Mouse (Mus musculus) cerebellum, adult 2 months (tissue): ENCODE data around the gene Ppp3ca.

Experiments used
- CTCF ChIP-seq: fragments of 200-500 bp; IDR thresholded peaks from 2 replicates; pipeline ENCODE4 v1.5.1; 2011; ENCODE audit warnings: low read depth, mild to moderate bottlenecking, control low read depth, low read length, moderate library complexity, borderline replicate concordance; ENCODE audit not compliant: insufficient read depth
- POLR2A ChIP-seq: fragments of 200-500 bp; IDR thresholded peaks from 2 replicates; pipeline ENCODE4 v1.6.1; 2011; ENCODE audit warnings: low read length, control low read depth, borderline replicate concordance; ENCODE audit not compliant: insufficient read depth

GRCm38 (mm10) chr3:136744295-136744897 lies 74.5 kb downstream of the Ppp3ca start:
- TF ChIP-seq POLR2A (no peak), CTCF (no peak)
